Mouse (Mus musculus): ENCODE data around the gene Epop.

DNA sequence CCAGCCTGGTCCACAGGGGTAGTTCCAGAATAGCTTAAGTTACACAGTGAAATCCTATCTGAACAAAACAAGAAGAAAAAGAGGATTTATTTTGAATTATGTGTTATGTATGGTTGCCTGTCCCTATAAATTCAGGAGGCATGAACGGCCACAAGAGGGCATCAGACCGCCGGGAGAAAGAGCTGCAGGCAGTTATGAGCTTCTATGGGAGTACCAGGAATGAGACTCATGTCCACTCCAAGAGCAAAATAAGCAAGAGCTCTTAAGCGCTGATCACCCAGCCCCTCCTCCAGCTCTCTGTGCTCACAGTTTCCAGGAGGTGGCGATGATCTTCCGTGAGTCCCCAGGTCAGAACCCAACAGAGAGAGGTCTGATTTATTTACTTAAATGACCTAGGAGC, 15.3 kb upstream of the Epop start:
- peak; percentile 93 for TF ChIP-seq CTCF (IDR thresholded peaks at IDR 0.05)
- TF ChIP-seq EP300 (IDR thresholded peaks at IDR 0.05; ENCODE audit: insufficient read depth, low read depth, low read length), result peak; percentile 77
- no peak for TF ChIP-seq POLR2A (IDR thresholded peaks at IDR 0.05; ENCODE audit: insufficient read depth, low read depth, low read length)

Measured in heart, adult 2 months (tissue).